Mouse (Mus musculus): ENCODE data around the gene Rfc1.

- TF ChIP-seq CTCF (IDR thresholded peaks at IDR 0.05; ENCODE audit: insufficient read depth, low read length) (no peak), POLR2A (IDR thresholded peaks at IDR 0.05; ENCODE audit: borderline replicate concordance, extremely low read depth, low read depth, low read length) (no peak)
Measured at GRCm38 (mm10) chr5:65336075-65336355, 545 bp upstream of the Rfc1 start.
